Mouse (Mus musculus): ENCODE data around the gene Lamtor2. TPM values are rescaled to one million over a fixed set of nuclear protein-coding genes. Genes with fewer than 3 reads are reported as not detected.
A peak's percentile ranks its signal among the peaks of the same experiment; 100 is the strongest.

Gene Lamtor2
- polyA plus RNA-seq, 1 experiment from 2014 or later, result 188 TPM

GRCm38 (mm10) chr3:88548180-88548917 is 4.5 kb downstream of the Lamtor2 start, which contains the start of gene Rab25:
Gene Rab25, minus strand, starts transcription at chr3:88548300.
- 34% methylated on average over 18 of the region's 18 CpGs for WGBS
- peak within 1 kb of the TSS; percentile 63 for H3K9ac ChIP-seq (ENCODE audit: low read length)
- peak within 1 kb of the TSS; percentile 86 for H3K27ac ChIP-seq (ENCODE audit: low read length)
- no peaks in the 10 kb centered on the region for H3K9me3 ChIP-seq (replicated peaks; ENCODE audit: control insufficient read depth, low read length)
- no peaks in the 10 kb centered on the region for H3K27me3 ChIP-seq (ENCODE audit: control insufficient read depth, insufficient read depth, low read length)
- peak within 1 kb of the TSS; percentile 44 for H3K4me3 ChIP-seq (replicated peaks; ENCODE audit: low read length)
- H3K36me3 ChIP-seq (ENCODE audit: control insufficient read depth, insufficient read depth, low read length), result no peaks in the 10 kb centered on the region
- peaks cover 11% of the 10 kb centered on the region for H3K4me1 ChIP-seq (ENCODE audit: control insufficient read depth, insufficient read depth, low read length)
- peak; percentile 55 for ATAC-seq (ENCODE audit: insufficient read depth, low FRiP score)
- H3K4me2 ChIP-seq (ENCODE audit: low read depth, low read length), result peak within 1 kb of the TSS; percentile 50

DNA sequence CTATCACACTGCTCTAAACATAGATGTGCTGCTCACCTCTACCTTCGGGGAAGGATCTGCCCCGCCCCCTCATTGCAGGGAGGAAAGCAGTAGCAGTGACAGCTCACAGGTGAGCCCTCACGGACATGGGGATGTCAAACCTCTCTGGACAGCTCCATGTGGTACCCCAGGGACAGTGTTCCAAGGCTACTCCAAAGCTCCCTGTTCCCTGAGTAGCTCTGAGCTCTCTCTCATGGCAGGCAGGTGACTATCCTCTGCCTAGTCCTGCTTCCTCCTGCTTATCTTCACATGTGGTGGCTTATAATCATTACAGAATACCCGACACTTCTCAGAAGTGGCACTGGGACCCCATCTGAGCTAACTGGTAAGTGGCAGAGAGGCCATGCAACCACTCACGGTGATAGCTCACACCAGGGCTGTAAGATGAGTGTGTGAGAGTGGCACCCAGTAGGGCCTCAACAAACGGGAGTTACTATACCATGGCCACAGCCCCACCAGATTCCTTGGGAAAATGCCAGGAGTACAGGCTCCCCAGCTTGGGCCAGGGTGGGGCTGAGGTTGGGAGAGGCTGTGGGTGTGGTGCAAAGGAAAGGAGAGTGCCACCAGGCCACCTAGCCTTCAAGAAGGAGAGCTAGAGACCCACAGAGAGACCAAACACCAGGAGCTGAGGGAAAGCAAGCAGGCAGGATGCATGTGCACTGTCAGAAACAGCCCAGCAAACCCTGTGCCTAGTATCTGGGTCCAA is 6.0 kb downstream of the Lamtor2 start:
- peak overlapping the region; percentile 33 for H3K4me3 ChIP-seq (replicated peaks; ENCODE audit: low read length)
- 59% methylated on average over 6 of the region's 6 CpGs for WGBS
- peak overlapping the region; percentile 50 for H3K4me2 ChIP-seq (ENCODE audit: low read depth, low read length)
- 0 out of 2 replicates have a peak, but pooled peaks have one; percentile 38 for ATAC-seq (ENCODE audit: insufficient read depth, low FRiP score)
- H3K27me3 ChIP-seq (ENCODE audit: control insufficient read depth, insufficient read depth, low read length), result no peaks in the 10 kb centered on the region
- peak overlapping the region; percentile 70 for H3K27ac ChIP-seq (ENCODE audit: low read length)
- H3K9ac ChIP-seq (ENCODE audit: low read length), result peak overlapping the region; percentile 36; the same call in 1 of the 2 replicates
- no peaks in the 10 kb centered on the region for H3K9me3 ChIP-seq (replicated peaks; ENCODE audit: control insufficient read depth, low read length)
- H3K36me3 ChIP-seq (ENCODE audit: control insufficient read depth, insufficient read depth, low read length), result no peaks in the 10 kb centered on the region
- H3K4me1 ChIP-seq (ENCODE audit: control insufficient read depth, insufficient read depth, low read length), result peaks cover 8% of the 10 kb centered on the region; the same call in 1 of the 2 replicates

- ATAC-seq (ENCODE audit: insufficient read depth, low FRiP score), result no peak
- Histone ChIP-seq H3K27ac (ENCODE audit: low read length) (no peak overlapping the region), H3K4me3 (replicated peaks; ENCODE audit: low read length) (no peak overlapping the region), H3K4me2 (ENCODE audit: low read depth, low read length) (peak overlapping the region; percentile 10; the same call in 1 of the 2 replicates), H3K9me3 (replicated peaks; ENCODE audit: control insufficient read depth, low read length) (no peaks in the 10 kb centered on the region), H3K9ac (ENCODE audit: low read length) (no peak overlapping the region), H3K4me1 (ENCODE audit: control insufficient read depth, insufficient read depth, low read length) (0 out of 2 replicates have a peak, but pooled peaks cover 2% of the 10 kb centered on the region), H3K27me3 (ENCODE audit: control insufficient read depth, insufficient read depth, low read length) (no peaks in the 10 kb centered on the region), H3K36me3 (ENCODE audit: control insufficient read depth, insufficient read depth, low read length) (no peaks in the 10 kb centered on the region)
- 58% methylated on average over 20 of the region's 20 CpGs for WGBS
Measured at GRCm38 (mm10) chr3:88544955-88545591, 7.8 kb downstream of the Lamtor2 start.

DNA sequence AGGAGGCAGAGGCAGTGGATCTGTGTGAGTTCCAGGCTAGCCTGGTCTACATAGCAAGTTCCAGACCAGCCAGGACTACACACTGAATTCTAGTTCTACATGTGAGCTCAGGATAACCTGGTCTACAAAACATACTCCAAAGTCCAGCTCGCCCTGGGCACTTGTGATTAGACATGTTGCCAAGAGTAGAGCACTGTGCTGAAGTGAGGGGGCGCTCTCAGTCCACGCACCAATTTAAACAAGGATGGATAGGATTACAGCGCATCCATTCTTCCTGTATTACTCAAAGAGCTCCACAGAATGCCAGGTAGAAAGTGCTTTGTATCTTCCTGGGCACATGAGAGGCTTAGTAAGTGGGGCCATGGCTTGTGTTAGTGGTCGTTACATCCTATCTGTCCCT is 8.4 kb downstream of the Lamtor2 start:
- Histone ChIP-seq H3K4me2 (ENCODE audit: low read depth, low read length) (no peak overlapping the region), H3K27ac (ENCODE audit: low read length) (no peak overlapping the region), H3K4me1 (ENCODE audit: control insufficient read depth, insufficient read depth, low read length) (0 out of 2 replicates have a peak, but pooled peaks cover 2% of the 10 kb centered on the region), H3K9ac (ENCODE audit: low read length) (no peak overlapping the region), H3K27me3 (ENCODE audit: control insufficient read depth, insufficient read depth, low read length) (no peaks in the 10 kb centered on the region), H3K4me3 (replicated peaks; ENCODE audit: low read length) (no peak overlapping the region), H3K9me3 (replicated peaks; ENCODE audit: control insufficient read depth, low read length) (no peaks in the 10 kb centered on the region), H3K36me3 (ENCODE audit: control insufficient read depth, insufficient read depth, low read length) (no peaks in the 10 kb centered on the region)
- 40% methylated on average over 5 of the region's 5 CpGs for WGBS
- ATAC-seq (ENCODE audit: insufficient read depth, low FRiP score), result no peak

GRCm38 (mm10) chr3:88543651-88544410 is 9.0 kb downstream of the Lamtor2 start:
- H3K9ac ChIP-seq (ENCODE audit: low read length), result no peak overlapping the region
- H3K36me3 ChIP-seq (ENCODE audit: control insufficient read depth, insufficient read depth, low read length), result no peaks in the 10 kb centered on the region
- no peak for ATAC-seq (ENCODE audit: insufficient read depth, low FRiP score)
- H3K4me1 ChIP-seq (ENCODE audit: control insufficient read depth, insufficient read depth, low read length), result 0 out of 2 replicates have a peak, but pooled peaks cover 6% of the 10 kb centered on the region
- no peak overlapping the region for H3K4me3 ChIP-seq (replicated peaks; ENCODE audit: low read length)
- H3K27me3 ChIP-seq (ENCODE audit: control insufficient read depth, insufficient read depth, low read length), result no peaks in the 10 kb centered on the region
- no peak overlapping the region for H3K4me2 ChIP-seq (ENCODE audit: low read depth, low read length)
- no peak overlapping the region for H3K27ac ChIP-seq (ENCODE audit: low read length)
- H3K9me3 ChIP-seq (replicated peaks; ENCODE audit: control insufficient read depth, low read length), result no peaks in the 10 kb centered on the region
- WGBS, result 65% methylated on average over 5 of the region's 5 CpGs

DNA sequence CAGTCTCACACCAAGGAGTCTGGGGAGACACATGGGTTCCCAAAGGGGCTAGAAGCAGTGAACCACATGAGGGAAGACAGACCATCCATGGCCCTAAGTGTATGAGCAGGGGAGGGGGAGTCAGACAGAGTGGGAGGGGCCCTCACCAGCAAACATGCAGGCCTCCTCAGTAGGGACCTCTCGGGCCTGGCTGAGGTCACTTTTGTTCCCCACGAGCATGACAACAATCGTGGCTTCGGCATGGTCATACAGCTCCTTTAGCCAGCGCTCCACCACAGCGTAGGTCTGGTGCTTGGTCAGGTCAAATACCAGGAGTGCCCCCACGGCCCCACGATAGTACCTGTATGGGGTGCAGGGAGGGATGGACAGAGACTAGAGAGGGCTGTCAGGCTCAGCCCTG is 9.7 kb downstream of the Lamtor2 start:
- Histone ChIP-seq H3K27me3 (ENCODE audit: control insufficient read depth, insufficient read depth, low read length) (no peaks in the 10 kb centered on the region), H3K9ac (ENCODE audit: low read length) (no peak overlapping the region), H3K4me2 (ENCODE audit: low read depth, low read length) (no peak overlapping the region), H3K27ac (ENCODE audit: low read length) (no peak overlapping the region), H3K36me3 (ENCODE audit: control insufficient read depth, insufficient read depth, low read length) (peaks cover 2% of the 10 kb centered on the region; the same call in 1 of the 2 replicates), H3K4me3 (replicated peaks; ENCODE audit: low read length) (no peak overlapping the region), H3K4me1 (ENCODE audit: control insufficient read depth, insufficient read depth, low read length) (0 out of 2 replicates have a peak, but pooled peaks cover 10% of the 10 kb centered on the region), H3K9me3 (replicated peaks; ENCODE audit: control insufficient read depth, low read length) (no peaks in the 10 kb centered on the region)
- 76% methylated on average over 8 of the region's 8 CpGs for whole genome bisulfite sequencing
- ATAC-seq (ENCODE audit: insufficient read depth, low FRiP score), result no peak

DNA sequence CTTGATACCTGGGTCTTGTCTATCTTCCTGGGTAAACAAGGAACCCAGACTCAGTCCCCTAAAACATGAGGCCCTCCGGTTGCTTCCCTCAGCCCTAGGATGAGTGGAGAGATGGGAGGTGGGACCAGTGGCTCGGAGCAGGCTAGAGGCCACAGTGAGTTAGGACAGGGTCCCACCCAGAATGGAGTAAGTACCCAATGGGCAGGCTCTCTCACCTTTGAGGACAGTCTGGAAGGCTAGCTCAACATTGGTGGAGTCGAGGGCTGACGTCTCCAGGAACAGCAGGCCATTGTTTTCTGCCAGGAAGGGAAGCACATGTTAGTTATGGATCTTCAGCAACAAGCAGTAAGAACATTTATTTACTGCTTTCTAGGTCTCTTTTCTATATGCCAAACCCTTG is 10.4 kb downstream of the Lamtor2 start:
- peaks cover 3% of the 10 kb centered on the region; the same call in 1 of the 2 replicates for H3K36me3 ChIP-seq (ENCODE audit: control insufficient read depth, insufficient read depth, low read length)
- no peak overlapping the region for H3K4me3 ChIP-seq (replicated peaks; ENCODE audit: low read length)
- H3K9ac ChIP-seq (ENCODE audit: low read length), result no peak overlapping the region
- no peaks in the 10 kb centered on the region for H3K27me3 ChIP-seq (ENCODE audit: control insufficient read depth, insufficient read depth, low read length)
- H3K27ac ChIP-seq (ENCODE audit: low read length), result no peak overlapping the region
- 50% methylated on average over 4 of the region's 4 CpGs for WGBS
- 0 out of 2 replicates have a peak, but pooled peaks cover 12% of the 10 kb centered on the region for H3K4me1 ChIP-seq (ENCODE audit: control insufficient read depth, insufficient read depth, low read length)
- ATAC-seq (ENCODE audit: insufficient read depth, low FRiP score), result no peak
- no peaks in the 10 kb centered on the region for H3K9me3 ChIP-seq (replicated peaks; ENCODE audit: control insufficient read depth, low read length)
- H3K4me2 ChIP-seq (ENCODE audit: low read depth, low read length), result no peak overlapping the region

DNA sequence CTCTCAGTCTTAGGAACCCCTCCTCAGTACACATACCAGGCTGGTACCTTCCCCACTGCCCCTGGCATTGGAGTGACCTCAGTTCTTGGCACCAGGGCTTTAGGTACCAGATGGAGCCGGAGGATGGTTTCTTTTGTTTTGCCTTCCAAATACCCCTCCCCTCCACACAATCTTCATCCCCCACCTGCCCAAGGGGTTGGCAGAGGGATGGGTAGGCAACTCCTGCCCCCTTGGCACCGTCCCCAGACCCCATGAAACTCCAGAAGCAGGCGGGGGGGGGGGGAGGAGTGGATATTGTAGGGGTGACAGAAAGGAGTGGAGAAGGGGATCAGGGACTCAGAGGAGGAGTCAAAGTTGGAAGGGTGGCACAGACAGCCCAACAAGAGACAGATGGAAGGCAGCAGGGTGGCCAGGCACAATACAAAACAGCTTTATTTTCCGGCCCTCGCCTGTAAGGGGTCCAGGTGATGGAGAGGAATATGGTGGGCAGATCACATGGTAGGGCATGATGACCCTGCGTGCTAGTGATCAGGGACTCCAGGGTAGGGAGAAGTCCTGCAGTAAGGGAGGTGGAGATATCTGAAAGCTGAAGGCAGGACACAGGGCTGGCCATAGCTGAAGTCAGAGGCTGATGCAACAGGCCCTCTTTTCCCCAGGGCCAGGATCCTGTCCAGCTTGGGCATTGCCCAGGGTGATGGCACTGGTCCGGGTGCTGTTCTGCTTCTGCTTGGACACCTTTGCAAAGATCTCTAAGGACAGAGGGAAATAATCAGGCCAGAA is 11.1 kb downstream of the Lamtor2 start:
- no peak overlapping the region for H3K4me2 ChIP-seq (ENCODE audit: low read depth, low read length)
- H3K9me3 ChIP-seq (replicated peaks; ENCODE audit: control insufficient read depth, low read length), result no peaks in the 10 kb centered on the region
- WGBS, result 68% methylated on average over 7 of the region's 7 CpGs
- no peaks in the 10 kb centered on the region for H3K27me3 ChIP-seq (ENCODE audit: control insufficient read depth, insufficient read depth, low read length)
- peaks cover 19% of the 10 kb centered on the region for H3K4me1 ChIP-seq (ENCODE audit: control insufficient read depth, insufficient read depth, low read length)
- H3K4me3 ChIP-seq (replicated peaks; ENCODE audit: low read length), result no peak overlapping the region
- H3K27ac ChIP-seq (ENCODE audit: low read length), result no peak overlapping the region
- H3K36me3 ChIP-seq (ENCODE audit: control insufficient read depth, insufficient read depth, low read length), result peaks cover 8% of the 10 kb centered on the region
- ATAC-seq (ENCODE audit: insufficient read depth, low FRiP score), result no peak
- H3K9ac ChIP-seq (ENCODE audit: low read length), result no peak overlapping the region

All from stomach, embryonic 16.5 days (tissue).